Mouse (Mus musculus) thymus, postnatal 36 days (tissue): ENCODE measurements around the gene Lrfn1.
A peak's percentile ranks its signal among the peaks of the same experiment; 100 is the strongest.

Experiments
- DNase-seq, 2 experiments: peaks; one replicate each; pipeline ENCODE4 v3.0.0; 2022; ENCODE audit warnings: mixed read lengths in 2 of 2

The Lrfn1 gene

DNA sequence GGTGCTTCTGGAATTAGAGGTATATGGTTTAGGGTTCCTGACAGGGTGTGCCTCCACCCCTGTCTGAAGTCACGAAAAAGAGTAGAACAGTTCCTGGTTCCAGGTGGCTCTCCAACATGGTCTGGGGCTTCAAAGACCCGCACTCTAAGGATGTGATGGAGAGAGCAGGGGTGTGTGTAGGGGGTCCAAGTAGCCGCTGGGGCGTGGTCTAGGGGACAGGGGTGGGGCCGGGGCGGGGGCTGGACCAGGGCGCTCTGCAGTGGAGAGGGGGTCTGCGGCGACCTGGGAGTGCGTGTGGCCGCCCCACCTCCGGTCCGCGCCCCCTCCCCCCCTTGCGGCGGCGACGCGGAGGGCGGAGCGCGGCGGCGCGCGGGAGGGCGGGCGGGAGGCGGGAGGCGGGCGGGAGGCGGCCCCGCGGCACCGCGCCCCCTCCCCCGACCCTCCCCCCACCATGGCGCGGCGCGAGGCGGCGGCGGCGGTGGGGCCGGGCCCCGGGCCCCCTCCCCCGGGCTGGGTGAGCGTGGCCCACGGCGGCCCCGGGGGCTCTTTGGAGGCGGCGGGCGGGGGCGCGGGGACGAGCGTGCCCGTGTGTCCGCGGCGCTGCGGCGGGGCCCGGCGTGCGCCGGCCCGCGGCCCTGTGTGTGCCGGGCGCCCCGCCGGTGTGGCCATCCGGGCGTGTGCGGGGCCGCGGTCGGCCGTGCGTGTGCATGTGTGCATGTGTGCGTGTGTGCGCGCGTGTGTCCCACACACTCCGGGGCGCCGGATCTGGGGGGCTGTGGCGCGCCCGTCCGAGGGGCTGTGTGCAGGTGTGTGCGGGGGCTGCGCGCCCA is at the start of gene Lrfn1:
Gene Lrfn1, plus strand, starts transcription at position 450 of the 830 bp plus-strand sequence.
- peak in 1 of 2 experiments; percentile 49 for DNase-seq

DNA sequence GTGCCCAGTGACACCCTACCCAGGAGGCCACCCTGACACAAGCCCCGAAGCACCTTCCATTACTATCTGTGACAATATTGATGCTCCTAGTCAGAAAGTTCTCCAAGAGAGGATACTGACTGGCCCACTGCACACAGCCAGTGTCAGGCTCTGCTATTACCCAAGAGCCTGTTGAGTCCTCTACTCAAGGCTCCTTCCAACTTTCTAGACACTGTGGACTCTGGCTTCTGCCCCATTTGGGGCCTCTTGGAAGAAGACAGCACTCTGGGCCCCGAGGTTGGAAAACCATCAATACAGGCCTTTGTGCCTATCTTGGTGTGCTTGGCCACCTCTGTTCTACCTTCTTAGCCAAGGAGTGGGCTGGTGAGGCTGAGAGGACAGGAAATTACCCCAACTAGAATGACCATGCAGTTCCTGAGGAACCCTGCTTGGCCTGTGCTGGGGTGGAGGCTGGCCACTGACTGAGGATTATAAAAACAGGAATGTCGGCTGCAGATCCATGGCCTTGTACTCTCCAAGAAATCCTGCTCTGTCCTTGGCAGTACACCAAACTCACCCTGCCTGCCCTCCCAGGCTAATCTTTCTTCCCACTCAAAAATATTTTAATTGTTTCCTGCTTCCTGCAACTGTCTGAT is 40.8 kb upstream of the Lrfn1 start:
- DNase-seq, result no peak

DNA sequence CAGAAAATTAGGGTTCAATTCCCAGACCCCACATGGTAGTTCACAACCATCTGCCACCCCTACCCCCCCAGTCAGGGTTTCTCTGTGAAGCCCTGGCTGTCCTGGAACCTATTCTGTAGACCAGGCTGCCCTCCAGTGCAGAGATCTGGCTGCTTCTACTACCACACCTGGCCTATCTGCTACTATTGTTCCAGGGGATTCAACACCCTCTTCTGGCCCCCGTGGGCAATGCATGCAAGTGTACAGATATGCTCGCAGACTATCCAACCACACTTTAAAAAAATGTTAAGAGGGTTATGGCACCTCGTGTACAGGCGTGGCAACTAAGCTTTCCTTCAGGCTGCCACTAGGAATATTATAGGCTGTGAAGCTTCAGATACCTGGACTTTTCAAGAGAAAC is 39.0 kb upstream of the Lrfn1 start:
- DNase-seq, result peak; percentile 26 to 41

DNA sequence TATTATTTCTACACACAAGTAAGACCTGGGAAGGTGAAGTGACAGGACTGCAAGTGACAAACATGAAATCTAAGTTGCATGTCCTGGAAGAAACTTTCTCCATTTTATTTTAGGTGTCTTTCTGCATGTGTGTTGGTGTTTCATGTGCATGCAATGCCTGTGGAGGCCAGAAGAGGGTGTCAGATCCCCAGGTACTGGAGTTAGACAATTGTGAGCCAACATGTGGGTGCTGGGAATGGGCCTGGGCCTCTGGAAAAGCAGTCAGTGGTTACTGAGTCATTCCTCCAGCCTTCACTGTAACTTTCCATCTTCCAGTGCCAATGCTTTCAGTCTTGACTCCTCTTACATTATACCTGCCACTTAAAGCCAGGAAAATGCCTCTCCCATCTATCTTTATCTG is 34.4 kb upstream of the Lrfn1 start:
- DNase-seq, result no peak

DNA sequence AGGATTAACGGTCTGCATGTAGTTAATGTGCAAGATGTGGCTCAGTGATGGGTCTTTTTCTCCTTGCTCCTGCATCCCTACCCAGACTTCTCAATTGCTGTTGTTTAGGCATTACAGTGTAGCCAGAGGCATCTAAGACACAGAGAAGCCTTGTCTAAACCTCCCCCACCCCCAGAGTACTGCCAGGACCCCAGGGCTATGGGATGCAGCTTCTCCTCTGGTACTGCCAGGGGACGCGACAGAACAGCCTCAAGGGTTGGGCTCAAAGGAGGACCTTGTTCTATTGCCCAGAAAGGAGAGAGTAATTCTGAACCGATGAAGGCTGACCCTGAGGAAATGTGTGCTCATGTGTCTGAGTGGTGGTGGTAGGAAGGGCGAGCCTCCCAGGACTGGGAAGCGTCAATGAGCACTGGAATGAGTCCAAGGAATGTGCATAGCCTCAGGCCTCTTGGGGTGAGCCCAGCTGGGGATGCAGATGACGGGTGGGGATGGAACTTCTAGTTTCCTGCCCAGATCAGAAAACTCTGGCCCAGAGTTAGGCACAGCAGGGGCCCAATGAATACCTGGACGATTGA is 33.6 kb upstream of the Lrfn1 start:
- no peak for DNase-seq

GRCm38 (mm10) chr7:28419416-28419815 is 32.4 kb upstream of the Lrfn1 start:
- DNase-seq, result no peak

DNA sequence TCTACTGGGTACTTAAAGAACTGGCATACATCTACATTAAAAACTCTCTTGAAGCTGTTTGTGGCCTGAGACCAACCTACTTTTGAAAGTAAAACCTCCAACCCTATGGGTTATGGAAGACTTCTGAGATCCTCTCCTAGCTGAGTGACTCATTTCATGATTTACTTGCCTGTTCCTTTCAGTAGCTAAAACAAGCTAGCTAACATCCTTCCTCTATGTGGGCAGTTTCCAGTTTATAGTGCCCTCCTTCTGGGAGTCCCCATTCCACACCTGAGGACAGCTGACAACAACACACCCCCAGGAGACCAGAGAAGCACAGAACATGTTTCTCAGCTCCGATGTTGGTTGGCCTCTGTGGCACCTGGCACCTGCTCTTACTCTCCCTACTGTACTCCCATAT is 28.8 kb upstream of the Lrfn1 start:
- DNase-seq, result no peak

DNA sequence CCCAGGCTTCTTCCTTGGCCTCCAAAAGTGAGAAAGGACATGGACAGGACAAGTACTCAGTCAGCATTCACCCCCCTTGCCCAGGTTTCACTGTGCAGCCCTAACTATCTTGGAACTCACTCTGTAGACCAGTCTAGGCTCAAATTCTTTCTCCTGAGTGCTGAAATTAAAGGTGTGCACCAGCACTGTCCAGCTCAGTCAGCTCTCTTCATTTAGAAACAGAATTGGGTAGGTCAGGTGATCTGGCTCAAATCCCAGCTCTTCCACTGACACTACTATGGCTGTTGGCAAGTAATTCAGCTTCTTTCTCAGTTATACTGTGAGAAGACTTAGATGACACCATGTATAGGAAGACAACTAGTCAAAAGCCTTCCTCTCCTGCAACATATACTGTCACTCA is 24.0 kb upstream of the Lrfn1 start:
- no peak for DNase-seq

GRCm38 (mm10) chr7:28430512-28430911 is 21.3 kb upstream of the Lrfn1 start:
- no peak for DNase-seq

DNA sequence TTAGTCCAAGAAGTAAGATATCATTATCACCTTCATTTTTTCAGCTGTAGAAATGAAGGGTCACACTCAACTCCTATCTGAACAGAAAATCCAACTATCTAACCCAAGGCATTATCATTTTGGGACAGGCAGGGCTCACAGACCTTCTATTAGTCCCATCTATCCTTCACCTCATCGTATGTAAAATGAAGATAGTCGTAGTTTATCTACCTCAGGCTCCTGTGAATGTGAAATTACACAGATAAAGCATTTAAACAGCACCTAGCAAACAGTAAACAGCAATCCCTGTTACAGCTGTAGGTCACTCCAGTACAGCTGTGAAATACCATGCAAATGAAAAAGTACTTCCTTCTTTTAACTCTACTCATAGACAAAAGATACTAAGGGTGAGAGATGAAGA is 19.5 kb upstream of the Lrfn1 start:
- DNase-seq, result no peak

DNA sequence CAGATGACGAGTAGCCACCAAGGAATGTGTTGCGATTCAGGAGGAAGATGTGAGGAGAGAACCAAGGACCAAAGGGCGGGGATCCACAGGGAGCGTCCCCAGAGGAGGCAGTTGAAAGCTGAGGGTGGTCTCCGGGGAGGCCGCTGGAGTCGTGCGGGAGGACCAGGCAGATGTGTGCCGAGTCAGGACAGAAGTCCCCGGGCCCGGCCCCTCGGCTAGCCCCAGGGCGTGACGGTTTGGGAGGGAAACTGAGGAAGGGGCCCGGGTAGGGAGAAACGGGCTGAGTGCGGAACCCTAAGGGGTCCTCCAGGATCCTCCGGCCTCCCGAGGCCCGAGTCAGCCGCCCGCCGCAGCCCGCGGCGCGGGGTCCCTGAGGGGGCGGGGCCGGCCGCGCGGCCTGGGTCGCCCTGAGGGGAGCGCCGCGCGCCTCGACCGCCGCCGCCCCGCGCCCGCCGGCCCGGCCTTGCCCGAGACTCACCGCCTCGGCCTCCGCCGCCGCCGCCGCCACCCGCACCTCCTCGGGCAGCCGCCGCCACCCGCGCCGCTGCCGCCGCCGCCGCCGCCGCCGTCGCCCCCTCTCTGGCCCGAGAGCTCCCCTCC is 16.0 kb upstream of the Lrfn1 start:
- peak in 1 of 2 experiments; percentile 72 for DNase-seq

DNA sequence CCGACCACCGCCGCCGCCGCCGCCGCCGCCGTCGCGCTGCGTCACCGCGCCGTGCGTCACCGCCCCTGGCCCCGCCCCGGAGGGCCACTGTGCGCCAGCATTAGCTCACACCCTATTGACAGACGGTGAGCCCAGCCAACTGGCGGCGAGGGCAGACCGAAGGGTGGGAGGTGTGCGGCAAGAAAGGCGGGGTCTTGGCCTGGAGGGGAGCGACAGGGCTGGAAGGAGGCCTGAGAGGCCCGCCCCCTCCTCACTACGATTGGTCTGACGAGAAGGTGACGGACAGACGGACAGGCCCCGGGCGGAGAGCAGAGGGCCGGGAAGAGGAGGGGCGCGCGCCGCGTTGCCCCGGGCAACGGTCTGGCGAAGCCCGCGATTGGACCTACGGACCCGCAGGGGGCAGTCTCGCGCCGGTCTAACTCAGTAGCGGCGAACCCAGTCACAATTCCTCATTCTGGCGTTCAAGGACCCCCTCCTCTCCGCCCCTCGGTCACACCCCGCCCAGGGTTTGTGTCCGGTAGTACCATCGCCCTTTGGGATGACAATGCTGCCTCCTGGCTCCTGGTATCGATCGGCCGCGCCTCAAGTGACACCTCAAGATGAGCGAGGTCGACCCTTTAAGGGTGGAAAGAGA is 15.4 kb upstream of the Lrfn1 start:
- peak; percentile 100 for DNase-seq

DNA sequence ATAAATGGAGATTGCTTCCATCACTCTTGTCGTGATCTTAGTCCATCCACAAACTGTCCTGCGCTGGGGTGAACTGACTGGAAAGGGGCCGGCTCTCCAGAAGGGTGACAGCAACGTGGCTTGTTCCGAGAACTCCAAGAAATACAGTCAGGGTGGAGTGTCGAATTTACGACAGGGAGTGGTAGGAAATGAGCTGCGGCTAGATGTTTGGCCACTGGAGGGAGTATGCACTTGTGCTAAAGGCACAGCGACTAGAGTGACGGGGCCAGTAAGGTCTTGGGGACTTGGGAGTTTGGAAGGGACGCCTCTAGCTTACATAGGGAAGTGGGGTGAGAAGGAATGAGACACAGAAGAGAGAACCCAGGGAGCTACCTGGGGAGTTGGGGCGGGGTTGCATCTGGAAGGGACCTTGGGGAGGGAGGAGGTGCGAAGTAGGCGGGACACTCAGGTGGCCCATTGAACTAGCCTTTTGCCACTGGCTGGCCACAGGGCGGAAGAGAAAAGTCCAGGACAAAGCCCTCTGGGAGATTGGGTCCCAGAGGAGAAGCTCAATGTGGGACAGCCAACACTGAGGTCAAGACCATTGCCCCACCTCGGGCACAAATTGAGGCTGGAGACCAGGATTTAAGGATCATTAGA is 14.7 kb upstream of the Lrfn1 start, which contains the start of gene Gmfg:
Gene Gmfg, plus strand, starts transcription at position 516 of the 639 bp plus-strand sequence.
- peak; percentile 86 to 88 for DNase-seq

GRCm38 (mm10) chr7:28437964-28438363 is 13.8 kb upstream of the Lrfn1 start:
- no peak for DNase-seq

GRCm38 (mm10) chr7:28438771-28439170 is 13.0 kb upstream of the Lrfn1 start:
- no peak for DNase-seq

DNA sequence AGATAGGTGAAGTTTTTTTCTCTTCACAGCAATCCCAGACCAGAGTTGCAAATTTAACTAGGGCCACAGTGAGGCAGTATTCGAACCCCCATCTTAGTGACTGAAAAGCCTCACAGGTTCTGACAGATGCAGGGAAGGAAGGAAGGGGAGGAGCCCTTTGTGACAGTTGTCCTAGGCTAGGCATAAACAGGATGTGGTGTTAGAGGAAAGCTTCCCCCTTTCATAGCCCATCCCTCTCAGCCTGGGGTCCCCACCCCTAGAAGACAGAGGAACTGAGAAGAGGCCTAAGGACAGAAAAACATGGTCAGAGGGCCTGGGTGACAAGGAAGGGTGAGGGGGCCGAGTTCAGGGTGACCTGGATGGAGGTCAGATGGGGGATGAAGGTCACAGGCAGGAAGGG is 11.0 kb upstream of the Lrfn1 start:
- peak; percentile 77 to 86 for DNase-seq

DNA sequence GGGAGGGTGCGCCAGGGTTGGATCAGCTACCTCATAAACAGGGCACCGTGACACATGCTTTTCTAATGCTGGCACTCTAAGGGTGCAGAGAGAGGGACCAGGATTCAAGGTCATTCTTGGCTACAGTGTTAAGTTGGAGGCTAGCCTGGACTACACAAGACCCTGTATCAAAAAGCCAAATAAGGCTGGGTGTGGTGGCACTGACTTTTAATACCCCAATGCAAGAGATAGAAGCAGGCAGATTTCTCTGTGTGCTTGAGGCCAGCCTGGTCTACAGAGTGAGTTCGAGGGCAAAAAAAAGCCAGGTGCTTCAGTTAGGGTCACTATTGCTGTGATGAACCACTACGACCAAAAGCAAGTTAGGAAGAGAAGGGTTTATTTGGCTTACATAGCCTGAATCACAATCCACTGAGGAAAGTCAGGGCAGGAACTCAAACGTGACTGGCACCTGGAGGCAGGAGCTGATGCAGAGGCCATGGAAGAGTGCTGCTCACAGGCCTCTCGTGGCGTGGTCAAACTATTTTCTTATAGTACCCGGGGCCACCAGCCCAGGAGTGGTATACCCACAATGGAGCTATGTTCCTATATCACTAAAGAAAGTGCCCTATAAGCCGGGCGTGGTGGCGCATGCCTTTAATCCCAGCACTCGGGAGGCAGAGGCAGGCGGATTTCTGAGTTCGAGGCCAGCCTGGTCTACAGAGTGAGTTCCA is 9.8 kb upstream of the Lrfn1 start:
- DNase-seq, result peak in 1 of 2 experiments; percentile 26

GRCm38 (mm10) chr7:28442688-28443087 is 9.1 kb upstream of the Lrfn1 start:
- DNase-seq, result no peak

DNA sequence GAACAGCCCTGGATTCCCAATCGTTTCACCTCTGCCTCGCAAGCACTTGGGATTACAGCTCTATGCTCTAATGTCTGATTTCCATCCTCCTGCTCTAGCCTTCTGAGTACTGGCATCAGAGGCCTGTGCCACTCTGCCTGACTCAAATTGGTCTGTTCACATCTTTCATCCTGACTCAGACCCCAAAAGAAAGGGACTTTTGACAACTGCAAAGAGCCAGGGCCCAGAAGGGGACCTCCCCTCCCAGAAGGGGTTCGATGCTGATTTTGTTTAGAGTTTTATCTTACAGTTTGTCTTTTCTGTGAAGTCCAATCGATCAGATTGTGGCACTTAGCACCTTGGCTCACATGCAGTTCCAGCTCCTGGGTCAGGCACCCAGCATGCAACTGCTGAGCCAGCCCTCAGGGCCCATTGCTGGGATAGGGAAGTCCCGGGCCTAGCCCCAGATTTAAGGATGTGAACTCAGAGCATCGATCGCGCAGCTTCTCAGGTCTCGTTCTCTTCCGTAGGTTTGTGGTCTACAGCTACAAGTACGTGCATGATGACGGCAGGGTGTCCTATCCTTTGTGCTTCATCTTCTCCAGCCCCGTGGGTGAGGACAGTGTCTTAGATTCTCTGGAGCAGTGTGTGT is 7.3 kb upstream of the Lrfn1 start:
- no peak for DNase-seq

GRCm38 (mm10) chr7:28446446-28446845 is 5.3 kb upstream of the Lrfn1 start:
- peak; percentile 79 to 86 for DNase-seq
